Mouse (Mus musculus) mature B cell (primary cell): Measurements from ENCODE around the gene En1.

Source experiments
- in situ Hi-C: fragments of 300-500 bp; cut with MboI; formaldehyde crosslinking; loops from 2 replicates; pipeline ENCODE4 v1.14.3; 2019

En1 gene

DNA sequence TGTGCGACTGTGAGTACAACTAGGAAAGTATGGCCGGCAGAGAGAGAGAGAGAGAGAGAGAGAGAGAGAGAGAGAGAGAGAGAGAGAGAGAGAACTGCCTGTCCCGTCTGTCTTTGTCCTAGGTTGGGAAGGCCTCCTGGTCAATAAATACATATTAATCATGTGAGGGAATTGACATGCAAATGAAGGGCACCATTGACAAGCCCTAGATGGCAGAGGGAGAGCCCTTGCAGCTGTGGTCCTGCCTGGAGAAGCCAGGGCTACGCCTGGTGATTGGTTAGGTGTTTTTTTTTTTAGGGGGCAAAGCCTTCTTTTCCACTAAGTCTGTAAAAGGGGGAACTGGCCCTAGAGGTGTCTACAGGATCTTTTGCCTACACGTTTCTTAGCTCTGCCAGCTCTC lies 19.2 kb downstream of the En1 start:
- in situ Hi-C loops, result no loop called here

- in situ Hi-C loops, result no loop called here
These were observed 24.9 kb downstream of the En1 start for GRCm38 (mm10) chr1:120626930-120627621.

DNA sequence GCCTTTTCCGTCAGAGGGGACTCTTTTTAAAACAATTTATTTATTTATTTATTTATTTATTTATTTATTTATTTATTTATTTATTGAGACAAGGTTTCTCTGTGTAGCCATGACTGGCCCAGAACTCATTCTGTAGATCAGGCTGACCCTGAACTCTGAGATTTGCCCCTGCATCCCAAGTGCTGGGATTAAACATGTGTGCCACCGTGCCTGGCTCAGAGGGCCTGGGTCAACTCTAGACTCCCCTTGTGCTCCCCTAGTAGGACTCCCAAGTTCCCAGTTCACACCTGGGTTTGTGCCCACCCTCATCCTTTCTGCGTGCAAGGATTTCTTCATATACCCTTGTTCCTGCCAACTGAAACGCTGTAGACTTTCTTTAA lies 25.4 kb downstream of the En1 start:
- in situ Hi-C loops, result no loop called here

DNA sequence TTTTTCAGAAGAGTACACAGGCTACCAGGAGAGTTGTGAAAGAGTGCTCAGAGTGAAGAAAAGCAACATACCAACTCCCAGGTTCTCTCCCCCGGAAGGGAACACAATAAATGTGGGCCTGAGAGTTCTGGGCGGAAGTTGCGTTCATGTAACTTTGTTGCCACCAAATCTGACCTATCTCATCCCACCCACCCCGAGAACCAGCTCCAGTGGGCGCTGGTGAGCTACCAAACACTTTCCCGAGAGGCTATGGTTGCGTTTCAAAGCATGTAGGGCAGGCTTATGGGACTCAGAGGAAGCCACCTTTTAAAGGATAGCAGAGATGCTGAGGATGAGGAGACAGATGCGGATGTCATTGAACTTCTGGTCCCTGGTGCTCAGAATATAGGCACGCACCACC lies 26.6 kb downstream of the En1 start:
- in situ Hi-C loops, result no loop called here

DNA sequence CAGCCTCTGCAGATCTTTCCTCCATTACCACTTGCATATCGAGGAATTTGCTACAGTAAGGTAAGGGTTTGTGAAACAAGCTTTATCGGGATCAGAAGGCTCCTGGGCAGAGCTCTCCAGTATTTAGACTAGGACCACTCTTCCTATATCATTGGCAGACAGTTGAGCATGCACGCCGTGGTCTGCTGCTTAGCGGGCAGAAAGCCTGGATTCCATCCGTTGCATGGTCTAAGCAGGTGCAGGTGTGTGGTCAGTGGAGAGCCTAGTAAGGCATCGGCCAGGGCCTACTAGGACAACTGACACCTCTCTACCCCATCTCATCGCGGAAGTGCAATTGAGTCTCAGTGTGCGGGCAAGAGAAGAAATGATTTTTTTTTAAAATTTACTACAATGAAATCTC lies 41.2 kb downstream of the En1 start:
- in situ Hi-C loops, result no loop called here

DNA sequence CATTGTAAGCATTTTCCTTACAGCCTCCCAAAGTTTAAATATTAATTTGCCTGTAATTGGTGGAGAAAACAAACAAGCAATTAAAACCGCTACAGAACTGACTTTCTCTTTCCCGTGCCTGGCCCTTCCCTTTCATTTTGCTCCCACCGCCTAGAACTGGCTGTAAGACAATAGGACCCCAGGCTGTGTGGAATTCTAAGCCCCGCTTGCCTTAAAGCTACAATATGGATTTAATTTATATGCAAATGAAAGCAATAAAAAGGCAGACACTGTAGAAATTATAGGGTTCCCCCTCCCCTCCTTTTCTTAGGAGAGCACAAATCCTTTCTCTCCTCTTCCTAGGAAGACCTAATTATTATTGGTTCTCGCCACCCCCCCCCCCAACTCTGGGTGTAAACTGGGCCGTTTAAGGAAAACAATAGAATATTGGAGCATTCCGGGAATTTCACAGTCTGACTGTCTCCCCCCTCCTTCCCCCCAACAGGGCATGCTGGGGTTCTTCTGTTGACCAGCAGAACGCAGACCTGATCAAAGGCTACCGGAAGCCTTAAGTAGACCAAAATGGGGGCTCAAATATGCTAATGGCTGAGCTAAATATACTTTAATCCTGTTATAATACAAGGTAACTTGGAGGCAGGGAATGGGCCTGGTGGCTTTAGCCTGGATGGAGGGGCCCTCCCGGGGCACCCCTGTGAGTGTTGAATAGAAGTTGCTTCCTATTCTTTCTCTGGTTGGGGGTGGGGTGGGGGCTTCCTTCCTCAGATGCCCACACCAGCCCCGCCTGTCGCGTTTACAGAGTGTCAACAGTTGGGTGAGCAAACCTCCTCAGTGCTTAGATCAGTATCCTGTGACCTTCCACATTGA lies 41.9 kb downstream of the En1 start:
- in situ Hi-C loops, result no loop called here

- in situ Hi-C loops, result no loop called here
These were observed 42.5 kb downstream of the En1 start for GRCm38 (mm10) chr1:120644755-120645154.

- in situ Hi-C loops, result no loop called here
These were observed 47.9 kb downstream of the En1 start for GRCm38 (mm10) chr1:120650068-120650467.

GRCm38 (mm10) chr1:120651997-120652396 lies 49.8 kb downstream of the En1 start:
- in situ Hi-C loops, result no loop called here

- in situ Hi-C loops, result no loop called here
These were observed 52.8 kb downstream of the En1 start for GRCm38 (mm10) chr1:120654950-120655396.
